Mouse (Mus musculus) myocyte (in vitro differentiated cells): ENCODE measurements at regions not wholly inside any gene's neighbourhood (a gene's known extent, or its start where the extent isn't known, plus 50 kb on each side); places are given as distances from the start of the nearest gene placed in this dataset.

ENCODE experiments used
- CEBPB ChIP-seq: IDR thresholded peaks from 2 replicates; pipeline ENCODE4 v1.6.1; 2011; ENCODE audit warnings: mild to moderate bottlenecking, moderate library complexity; ENCODE audit not compliant: poor library complexity, insufficient read depth, severe bottlenecking
- E2F4 ChIP-seq: IDR thresholded peaks from one replicate; pipeline ENCODE4 v1.6.1; 2011; ENCODE audit warnings: mild to moderate bottlenecking, control low read depth, moderate library complexity; ENCODE audit not compliant: insufficient read depth
- MAX ChIP-seq: IDR thresholded peaks from one replicate; pipeline ENCODE4 v1.6.1; 2011; ENCODE audit warnings: low read depth, mild to moderate bottlenecking, control low read depth
- MYOD1 ChIP-seq, 3 experiments: IDR thresholded peaks; one replicate each; pipeline ENCODE4 v1.6.1; 2011; ENCODE audit warnings: control low read depth in 2 of 3, low read depth in 2 of 3, mild to moderate bottlenecking in 2 of 3, moderate library complexity in 1 of 3; ENCODE audit not compliant: insufficient read length in 2 of 3, control insufficient read depth in 1 of 3
- POLR2A ChIP-seq: IDR thresholded peaks from one replicate; pipeline ENCODE4 v1.6.1; 2011; ENCODE audit warnings: low read depth, mild to moderate bottlenecking, control low read depth, moderate library complexity; ENCODE audit not compliant: insufficient read length
- POLR2AphosphoS2 ChIP-seq: IDR thresholded peaks from one replicate; pipeline ENCODE4 v1.6.1; 2011; ENCODE audit warnings: low read depth, control low read depth; ENCODE audit not compliant: insufficient read length
- REST ChIP-seq: IDR thresholded peaks from one replicate; pipeline ENCODE4 v1.6.1; 2011; ENCODE audit warnings: mild to moderate bottlenecking, control low read depth, moderate library complexity; ENCODE audit not compliant: insufficient read depth, insufficient read length
- SRF ChIP-seq: IDR thresholded peaks from one replicate; pipeline ENCODE4 v1.6.1; 2011; ENCODE audit warnings: low read depth; ENCODE audit not compliant: control insufficient read depth, insufficient read length
- TCF12 ChIP-seq: IDR thresholded peaks from one replicate; pipeline ENCODE4 v1.6.1; 2011; ENCODE audit warnings: mild to moderate bottlenecking, control low read depth; ENCODE audit not compliant: poor library complexity, insufficient read depth, severe bottlenecking
- TCF3 ChIP-seq: IDR thresholded peaks from one replicate; pipeline ENCODE4 v1.6.1; 2011; ENCODE audit warnings: low read depth, control low read depth; ENCODE audit not compliant: insufficient read length
- USF1 ChIP-seq: IDR thresholded peaks from one replicate; pipeline ENCODE4 v1.6.1; 2011; ENCODE audit warnings: low read depth, mild to moderate bottlenecking, control low read depth, moderate library complexity

- TF ChIP-seq POLR2A (no peak), MAX (no peak), POLR2AphosphoS2 (no peak), REST (no peak), SRF (no peak), CEBPB (no peak), TCF3 (no peak), USF1 (no peak), TCF12 (no peak), E2F4 (no peak), MYOD1 (IDR thresholded peaks at IDR 0.05; ENCODE audit: control insufficient read depth in 1 of 3, insufficient read length in 2 of 3, low read depth in 2 of 3) (no peak)
Observed at GRCm38 (mm10) chr3:42915146-42915545, 1172.7 kb downstream of the D3Ertd751e start.
